Mouse (Mus musculus): ENCODE results near the gene Actr5.

Actr5 gene

DNA sequence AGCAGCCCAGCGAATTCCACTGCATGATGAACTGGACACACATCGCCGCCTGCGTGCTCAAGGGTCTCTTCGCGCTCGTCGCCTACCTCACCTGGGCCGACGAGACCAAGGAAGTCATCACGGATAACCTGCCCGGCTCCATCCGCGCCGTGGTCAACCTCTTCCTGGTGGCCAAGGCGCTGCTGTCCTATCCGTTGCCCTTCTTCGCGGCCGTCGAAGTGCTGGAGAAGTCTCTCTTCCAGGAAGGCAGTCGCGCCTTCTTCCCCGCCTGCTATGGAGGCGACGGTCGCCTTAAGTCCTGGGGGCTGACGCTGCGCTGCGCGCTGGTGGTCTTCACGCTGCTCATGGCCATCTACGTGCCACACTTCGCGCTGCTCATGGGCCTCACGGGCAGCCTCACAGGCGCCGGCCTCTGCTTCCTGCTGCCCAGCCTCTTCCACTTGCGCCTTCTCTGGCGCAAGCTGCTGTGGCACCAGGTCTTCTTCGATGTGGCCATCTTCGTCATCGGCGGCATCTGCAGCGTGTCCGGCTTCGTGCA is 10.2 kb upstream of the Actr5 start:
- no peak for DNase-seq

GRCm38 (mm10) chr2:158615161-158615680 is 9.5 kb upstream of the Actr5 start:
- DNase-seq, result no peak

GRCm38 (mm10) chr2:158615702-158616101 is 9.0 kb upstream of the Actr5 start:
- no peak for DNase-seq

- no peak for DNase-seq
Measured at GRCm38 (mm10) chr2:158616296-158616695, 8.4 kb upstream of the Actr5 start.

- DNase-seq, result no peak
Measured at GRCm38 (mm10) chr2:158616790-158617189, 7.9 kb upstream of the Actr5 start.

- no peak for DNase-seq
Measured at GRCm38 (mm10) chr2:158625231-158625630, 543 bp downstream of the Actr5 start.

DNA sequence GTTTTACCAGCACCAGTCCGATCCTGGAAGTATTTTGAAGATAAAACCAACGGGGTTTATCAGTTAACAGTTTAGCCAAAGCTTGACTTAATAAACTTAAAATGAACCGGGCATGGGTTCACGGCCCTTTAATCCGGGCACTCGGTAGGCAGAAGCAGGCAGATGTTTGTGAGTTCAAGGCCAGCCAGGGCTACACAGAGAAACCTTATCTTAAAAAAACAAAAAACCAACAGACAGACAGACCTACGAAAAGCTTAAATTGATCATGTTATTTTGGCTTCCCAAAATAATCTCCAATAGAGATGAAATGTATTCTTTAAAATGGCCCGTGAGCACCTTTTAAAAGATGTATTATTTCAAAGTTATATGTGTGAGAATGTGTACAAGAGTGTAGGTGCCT is 1.0 kb downstream of the Actr5 start:
- DNase-seq, result no peak

- no peak for DNase-seq
Measured at GRCm38 (mm10) chr2:158628858-158629257, 4.2 kb downstream of the Actr5 start.

DNA sequence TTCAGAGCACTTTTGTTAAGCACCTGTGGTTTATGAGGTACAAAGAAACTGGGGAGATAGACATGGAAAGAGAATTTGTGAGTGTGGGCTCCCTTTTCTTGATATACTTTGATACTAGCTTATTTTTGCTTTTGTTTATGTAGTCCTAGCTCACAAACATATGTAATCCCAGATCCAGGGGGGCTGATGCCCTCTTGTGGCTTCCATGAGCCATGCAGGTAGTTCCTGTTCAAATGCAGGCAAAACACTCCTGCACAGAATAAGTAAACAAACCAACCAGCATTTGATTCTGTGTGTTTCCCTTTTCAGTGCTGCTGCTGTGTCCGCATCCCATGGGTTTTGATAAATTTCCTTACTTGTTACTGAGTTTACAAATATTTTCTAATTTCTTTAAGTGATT is 4.7 kb downstream of the Actr5 start:
- DNase-seq, result no peak

DNA sequence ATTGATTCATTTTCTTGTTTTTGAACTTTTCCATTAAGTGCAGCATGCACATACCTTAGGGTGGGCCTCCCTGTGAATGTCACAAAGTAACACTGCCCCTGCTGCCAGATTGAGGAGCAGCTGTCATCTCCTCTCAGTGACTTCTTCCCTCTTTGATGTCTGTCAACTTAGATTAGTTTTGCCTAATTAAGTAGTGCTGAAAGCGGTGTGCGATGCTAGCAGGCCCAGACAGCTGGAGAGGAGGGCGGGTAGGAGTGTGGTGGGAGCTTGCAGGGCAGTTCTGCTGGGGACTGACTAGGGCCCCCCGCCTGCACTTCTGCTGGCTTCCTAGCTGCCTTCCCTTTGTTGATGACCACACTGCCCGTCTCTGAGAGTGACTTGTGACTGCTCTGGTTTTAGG is 7.2 kb downstream of the Actr5 start:
- no peak for DNase-seq

- no peak for DNase-seq
Measured at GRCm38 (mm10) chr2:158641869-158642268, 17.2 kb downstream of the Actr5 start.

DNA sequence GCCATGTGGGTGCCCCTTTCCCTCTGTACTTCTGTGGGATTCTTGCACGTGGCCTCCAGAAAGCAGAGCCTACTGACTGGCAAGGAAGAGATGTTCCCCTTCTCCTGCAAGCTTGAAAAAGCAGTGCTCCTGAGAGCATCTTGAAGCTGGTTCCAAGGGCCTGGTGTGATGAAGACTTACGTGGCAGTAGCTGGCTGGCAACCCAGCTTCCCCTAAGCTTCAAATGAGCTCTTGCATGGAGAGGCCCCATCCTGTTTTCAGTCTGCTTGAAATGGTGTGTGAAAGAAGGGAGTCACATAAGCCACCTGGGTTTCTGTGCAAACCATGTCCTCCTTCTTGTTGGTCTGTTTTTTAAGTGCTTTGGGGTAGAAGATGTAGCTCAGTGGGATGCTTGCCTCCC is 17.9 kb downstream of the Actr5 start:
- DNase-seq, result no peak

DNA sequence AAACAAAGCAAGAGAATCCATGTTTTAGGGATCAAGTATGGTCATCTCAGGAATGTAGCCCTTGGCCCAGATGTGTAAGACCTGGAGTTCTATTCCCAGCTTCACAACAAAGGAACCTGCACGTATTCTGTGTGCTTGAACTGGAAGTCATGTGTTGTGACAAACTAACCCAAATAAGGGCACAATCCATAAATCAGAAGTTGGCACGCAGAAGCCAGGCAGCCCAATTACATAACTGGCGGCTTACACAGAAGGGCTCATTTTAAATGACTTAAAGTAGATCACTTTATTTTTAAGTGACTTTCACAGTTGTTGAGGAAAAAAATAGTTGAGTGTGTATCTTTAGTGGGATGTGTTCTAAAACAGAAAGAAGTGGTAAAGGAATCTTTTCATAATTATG is 19.1 kb downstream of the Actr5 start:
- DNase-seq, result no peak

- no peak for DNase-seq
Measured at GRCm38 (mm10) chr2:158651159-158651908, 26.6 kb downstream of the Actr5 start.

DNA sequence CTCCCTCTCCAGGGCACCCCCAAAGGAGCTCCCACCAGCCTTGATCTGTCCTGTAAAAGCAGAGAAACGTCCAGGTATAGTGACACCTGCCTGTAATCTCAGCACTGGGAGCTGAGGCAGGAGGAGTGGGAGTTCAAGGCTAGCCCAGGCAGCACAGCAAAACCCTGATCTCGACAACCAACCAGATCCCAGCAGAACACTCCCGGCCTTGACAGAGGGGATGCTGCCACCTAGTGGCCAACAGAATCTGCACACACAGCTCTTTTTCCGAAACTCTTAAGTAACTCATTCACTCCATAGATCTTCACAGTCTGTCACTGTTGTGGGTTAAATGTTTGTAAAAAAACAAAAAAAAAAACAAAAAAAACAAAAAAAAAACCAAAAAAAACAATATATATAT is 28.3 kb downstream of the Actr5 start:
- peak; percentile 64 for DNase-seq

- DNase-seq, result no peak
Measured at GRCm38 (mm10) chr2:158654717-158655116, 30.0 kb downstream of the Actr5 start.

- no peak for DNase-seq
Measured at GRCm38 (mm10) chr2:158655806-158656205, 31.1 kb downstream of the Actr5 start.

DNA sequence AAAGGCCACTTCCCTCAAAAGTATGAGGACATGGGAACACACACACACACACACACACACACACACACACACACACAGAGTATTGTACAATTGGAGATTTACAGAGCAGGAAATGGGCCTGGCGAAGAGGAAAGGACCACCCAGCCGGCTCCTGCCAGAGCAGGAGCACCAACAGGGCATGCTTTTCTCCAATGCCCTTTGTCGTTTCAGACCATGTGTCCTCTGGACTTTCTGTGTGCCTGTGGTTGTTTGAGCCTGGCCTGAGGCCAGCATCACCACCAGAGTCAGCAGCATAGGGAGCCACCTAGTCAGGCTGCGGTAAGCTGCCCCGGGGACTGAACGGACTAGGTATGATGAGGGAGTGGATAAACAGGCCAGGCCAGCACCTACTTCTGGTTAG is 34.1 kb downstream of the Actr5 start:
- DNase-seq, result no peak

- DNase-seq, result no peak
Measured at GRCm38 (mm10) chr2:158659346-158659745, 34.7 kb downstream of the Actr5 start.

DNA sequence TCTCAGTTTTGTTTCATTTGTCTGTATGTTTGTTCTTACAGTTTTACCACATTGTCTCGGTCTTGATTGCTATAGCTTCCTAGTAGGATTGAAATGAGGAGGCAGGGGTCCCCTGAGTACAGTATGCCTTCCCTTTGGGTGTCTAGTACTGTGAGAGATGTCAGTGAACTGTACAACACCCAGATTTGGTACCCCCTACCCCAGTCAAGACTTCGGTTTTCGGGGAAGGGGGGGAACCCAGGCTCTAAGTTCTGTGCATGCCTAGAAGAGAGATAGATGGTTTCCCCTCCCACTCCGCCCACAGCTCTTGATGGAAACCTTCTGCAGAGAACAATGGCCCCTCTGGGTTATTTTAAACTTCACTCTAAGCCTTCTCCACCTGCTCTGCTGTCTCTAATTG is 40.4 kb downstream of the Actr5 start, which contains the start of gene Ppp1r16b:
Ppp1r16b (plus strand) TSS at position 301 of the 400 bp plus-strand sequence.
- no peak for DNase-seq

GRCm38 (mm10) chr2:158666071-158666800 is 41.5 kb downstream of the Actr5 start:
- no peak for DNase-seq

GRCm38 (mm10) chr2:158667022-158667670 is 42.5 kb downstream of the Actr5 start:
- DNase-seq, result peak; percentile 76

DNA sequence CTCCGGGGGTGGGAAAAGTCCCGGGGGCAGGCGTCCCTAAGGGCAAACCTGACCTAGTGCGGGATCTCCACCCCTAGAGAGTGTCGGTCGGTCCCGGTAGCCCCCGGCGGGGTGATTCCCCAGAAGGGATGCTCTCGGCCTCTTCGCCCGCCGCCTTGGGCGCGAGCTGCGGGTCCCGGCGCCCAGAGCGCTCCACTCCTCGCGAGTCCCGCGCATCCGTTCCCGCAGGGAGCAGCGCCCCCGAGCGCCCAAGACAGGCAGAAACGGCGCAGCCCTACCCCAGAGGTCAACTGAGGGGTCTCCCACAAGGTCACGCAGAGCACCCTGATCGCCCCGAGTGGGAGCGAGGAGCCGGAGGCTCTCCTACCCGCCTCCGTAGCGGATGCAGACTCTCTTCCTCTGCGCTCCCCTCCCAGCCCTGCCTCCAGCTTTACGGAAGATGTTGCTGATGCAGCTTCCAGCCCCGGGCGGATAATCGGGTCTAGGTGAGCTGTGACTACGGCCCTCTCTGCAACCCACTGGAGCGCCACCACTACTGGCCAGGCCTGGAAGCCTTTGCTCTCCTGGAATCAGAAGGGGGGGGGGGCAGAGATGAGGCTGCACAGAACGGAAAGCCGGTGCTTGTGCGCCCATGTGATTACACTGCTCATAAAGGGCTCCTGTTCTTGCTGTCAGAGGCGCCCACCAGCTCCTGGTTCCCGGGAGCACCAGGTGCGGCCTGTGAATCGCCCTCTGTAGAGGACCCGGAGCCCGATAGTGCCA is 43.2 kb downstream of the Actr5 start:
- no peak for DNase-seq

All from layer of hippocampus, adult 9-11 months (tissue).